Mouse (Mus musculus): Measurements from ENCODE around the gene Ispd.

Ispd gene

DNA sequence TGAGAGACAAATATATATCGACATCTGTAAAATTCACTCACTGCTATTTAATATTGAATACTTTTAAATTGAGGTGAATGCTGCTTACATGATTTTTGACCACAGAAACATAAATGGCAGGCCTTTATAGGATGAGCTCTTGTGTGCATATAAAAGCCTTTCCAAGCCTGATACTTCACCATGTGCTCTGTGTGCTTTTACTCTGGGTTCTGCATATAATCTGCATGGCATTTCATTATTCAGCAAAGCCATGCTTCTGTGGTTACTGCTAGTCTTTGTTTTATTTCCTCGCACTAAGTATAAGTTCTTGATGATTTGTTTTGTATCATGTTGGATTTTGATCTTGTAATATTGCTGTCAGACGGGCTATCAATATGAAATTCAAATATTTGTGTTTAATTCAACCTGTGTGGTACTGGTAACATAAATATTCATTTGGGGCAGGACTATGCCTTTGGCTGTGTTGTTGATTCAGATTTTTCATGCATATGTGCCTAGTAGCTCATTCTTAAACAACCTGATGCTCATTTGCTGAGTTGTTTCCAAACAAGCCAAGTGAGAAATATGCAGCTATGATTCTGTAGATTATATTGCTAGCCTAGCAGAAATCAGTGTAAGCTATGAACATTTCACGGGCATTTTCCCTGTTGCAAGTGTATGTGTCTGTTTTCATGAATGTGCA lies 189.3 kb downstream of the Ispd start:
- no peak for DNase-seq

DNA sequence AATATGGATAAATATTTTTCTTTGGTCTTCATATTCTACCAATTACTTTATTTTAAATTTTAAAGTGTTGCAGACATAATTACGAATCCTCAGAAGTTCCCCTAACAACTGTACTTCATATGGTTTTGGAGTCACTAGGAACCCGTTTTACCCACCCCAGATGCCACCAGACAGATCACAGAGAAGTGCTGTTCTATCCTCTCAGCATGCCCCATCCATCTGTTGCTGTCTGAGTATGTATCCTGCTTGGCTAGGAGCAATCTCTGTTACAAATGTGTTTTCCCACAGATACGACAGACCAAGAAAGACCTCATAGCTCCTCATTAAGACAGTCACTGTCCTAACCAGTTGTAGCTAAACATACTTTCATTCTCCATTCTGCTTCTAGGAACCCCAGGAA lies 203.6 kb downstream of the Ispd start:
- DNase-seq, result no peak

DNA sequence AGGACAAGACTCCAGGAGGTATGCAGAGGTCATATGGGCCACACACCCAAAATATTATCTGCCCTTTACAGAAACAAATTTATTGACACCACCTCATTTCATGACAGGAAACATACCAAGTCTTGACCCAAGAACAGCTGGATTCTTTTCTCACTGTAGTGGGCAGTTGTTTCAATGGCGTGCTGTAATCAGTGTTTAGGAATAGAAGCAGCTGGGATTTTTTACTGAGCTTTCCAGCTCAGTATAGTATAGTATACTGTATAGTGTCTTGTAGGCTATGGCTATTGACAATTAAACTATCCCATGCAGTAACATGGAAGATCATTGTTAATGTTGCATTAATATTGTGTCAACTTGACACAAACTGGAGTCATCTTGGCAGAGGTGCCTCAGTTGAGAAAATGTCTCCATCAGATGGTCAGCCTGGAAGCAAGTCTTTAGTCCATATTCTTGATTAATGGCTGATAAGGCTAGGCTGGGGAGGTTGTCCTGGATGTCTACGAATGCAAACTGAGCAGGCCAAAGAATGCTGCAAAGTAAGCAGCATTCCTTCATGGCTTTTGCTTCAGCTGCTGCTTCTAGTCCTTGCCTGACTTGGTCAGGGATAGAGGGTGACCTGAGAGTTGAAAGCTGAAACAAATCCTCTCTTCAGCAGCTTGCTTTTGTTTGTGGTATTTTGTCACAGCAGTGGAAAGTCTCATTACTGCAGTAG lies 216.4 kb downstream of the Ispd start:
- DNase-seq, result no peak

DNA sequence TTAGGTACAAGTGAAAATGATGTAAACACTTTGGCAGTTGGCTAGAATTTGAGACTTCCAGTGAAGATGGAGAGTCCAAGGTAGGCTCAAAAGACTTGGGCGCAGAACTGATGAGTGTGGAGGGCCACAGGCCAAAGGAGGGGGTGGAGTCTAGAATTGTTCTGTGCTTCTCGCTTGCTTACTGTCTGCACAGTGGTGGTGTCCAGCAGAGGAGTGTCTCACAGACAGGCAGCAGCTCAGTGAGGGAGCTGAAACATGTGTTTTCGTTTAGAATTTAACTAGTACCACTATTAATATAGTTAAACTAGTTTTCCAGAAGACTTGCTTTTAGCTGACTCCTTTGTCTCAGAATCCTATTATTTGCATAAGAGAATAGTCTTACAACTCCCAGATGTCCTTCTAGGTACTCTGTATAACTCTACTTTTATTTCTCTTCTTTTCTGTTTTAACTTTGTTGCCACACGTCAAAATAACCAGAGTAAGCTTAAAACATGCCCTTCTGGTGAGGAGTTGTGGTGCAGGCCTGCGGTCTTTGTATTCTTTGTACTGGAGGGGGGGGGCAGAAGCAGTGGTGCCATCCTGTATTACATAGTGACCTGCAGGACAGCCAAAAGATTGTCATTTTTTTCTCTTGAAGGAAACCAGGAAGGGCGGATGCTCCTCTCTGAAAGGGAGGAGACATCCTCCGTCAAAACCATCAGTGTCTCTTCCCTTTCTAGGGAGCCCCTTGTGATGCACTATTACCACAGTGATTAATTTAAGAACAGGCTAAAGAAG lies 240.9 kb downstream of the Ispd start:
- no peak for DNase-seq

DNA sequence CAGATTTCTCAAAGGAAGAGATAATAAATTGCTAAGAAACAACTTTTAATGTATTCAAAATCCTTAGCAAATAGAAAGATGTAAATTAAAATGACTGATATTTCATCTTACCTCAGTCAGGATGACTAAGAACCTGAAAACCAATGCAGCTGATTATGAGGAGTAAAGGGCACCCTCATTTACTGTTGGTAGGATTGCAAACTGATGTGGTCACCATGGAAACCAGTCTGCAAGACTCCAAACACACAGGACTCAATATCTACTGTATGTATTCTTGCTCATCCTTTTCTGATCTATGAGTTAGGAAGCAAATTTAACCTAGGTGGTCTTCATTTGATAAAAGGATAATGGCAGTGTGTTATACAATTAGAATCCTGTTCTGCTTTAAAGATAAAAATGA lies 246.0 kb downstream of the Ispd start:
- DNase-seq, result no peak

DNA sequence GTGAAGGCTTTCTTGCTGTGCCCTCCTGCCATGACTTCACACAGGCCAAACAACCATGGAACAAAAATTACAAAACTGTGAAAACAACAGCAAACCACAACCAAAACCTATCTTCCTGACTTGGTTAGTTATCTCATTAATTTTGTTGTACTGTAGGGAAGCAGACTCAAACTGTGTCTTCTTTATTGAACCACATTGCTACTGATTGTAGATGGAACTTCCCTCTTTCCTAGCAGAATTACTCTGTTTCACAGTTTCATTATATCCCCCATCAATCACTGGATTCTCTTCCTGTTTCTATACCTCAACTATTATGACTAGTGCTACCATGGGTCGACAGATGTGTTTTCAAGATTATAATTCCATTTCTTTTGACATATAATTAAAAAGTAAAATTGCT lies 251.2 kb downstream of the Ispd start:
- DNase-seq, result no peak

DNA sequence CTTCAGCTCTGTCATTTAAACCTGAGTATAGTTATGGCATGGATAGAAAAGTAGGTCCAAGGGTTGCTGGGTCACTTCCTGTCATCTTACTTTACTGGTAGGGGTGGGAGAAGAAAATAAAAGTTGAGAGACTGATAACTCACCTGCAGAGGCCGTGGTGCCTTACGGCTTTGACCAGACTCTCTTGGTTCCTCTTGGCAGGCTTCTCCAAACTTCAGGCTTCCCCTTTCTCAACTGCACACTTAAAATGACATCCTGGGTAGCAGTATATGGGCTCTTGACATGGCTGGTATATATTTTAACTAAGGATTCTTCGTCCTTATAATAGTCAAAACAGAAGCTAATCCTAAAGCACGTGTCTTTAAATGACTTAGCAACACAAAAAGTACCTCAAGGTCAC lies 266.3 kb downstream of the Ispd start:
- no peak for DNase-seq

DNA sequence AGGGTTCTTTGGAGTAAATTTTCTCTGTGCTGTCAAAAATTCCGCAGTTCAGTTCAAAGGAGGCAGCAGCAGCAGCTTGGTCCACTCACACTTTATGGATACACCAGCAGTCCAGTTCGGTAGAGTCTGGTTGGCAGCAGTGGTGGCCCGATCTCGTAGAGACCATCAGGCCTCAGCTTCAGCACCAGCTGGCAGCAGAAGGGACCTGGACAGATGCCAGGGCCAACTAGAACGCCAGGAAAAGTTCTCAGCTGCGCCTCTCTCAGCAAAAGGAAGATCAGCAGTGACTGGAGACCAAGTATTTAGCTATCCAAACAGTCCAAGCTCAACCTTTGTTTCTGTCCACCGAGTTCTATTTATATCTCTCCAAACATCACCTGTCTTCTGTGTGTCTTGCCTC lies 281.2 kb downstream of the Ispd start:
- no peak for DNase-seq

DNA sequence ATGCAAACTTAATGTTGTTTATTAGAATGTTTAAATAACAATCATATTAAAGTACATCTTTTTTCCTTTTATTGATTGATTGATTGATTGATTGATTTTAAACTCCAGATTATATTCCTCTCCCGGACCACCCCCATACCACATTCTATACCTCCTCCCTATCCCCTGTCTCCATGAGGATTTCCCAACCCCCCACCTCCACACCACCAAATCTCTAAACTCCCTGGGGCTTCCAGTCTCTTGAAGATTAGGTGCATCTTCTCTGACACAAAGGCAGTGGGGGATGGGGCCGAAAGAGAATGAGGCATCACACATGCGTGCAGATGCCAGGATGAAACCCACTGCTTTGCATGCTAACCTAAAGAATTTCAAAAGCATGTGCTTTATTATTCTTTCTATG lies 283.5 kb downstream of the Ispd start:
- no peak for DNase-seq

DNA sequence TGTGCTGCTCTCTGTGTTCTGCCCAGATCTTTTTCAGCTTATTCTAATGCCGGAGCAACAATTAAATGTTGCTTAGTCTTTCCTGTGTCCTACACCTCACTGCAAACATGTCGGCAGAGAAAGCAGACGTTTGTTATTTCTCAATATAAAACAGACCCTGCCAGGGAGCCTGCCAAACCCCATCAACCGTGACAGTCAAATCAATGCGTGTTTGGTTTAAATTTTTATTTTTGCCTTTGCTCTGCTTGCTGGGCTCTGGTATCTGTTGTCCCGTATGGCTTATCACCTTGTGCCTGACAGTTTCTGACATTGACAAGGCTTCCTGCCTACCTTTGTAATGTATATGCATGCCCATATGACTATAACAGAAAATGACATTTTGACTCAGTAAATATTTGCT lies 285.5 kb downstream of the Ispd start:
- no peak for DNase-seq

DNA sequence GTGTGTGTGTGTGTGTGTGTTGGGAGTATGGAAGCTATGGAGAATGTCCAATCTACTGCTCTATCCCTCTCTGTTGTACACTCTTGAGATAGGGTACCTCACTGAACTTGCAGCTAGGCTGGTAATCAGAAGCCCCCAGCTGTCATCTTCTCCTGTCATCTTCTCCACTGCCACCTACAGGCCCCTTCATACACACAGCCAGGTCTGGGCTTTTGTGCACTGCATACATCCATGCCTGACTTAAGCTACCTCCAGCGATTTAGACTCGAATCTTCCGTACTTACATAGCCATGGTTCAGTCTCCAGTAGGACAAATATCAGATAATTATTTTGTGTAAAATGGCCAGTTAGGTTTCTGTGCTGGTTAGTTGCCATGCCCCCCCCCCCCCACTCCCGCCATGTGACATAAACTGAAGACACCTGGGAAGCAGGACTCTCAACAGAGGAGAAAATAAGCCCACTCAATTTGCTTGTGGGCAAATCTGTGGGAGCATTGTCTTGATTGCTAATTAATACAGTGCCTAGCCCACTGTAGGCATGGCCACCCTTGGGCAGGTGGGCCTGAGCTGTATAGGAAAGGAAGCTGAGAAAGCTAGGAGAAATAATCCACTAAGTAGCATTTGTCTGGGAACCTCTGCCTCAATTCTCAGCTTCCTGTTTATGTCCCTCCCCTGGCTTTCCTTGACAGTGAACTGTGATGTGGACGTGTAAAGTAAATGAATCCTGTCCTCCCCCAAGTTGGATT lies 289.1 kb downstream of the Ispd start:
- DNase-seq, result no peak

DNA sequence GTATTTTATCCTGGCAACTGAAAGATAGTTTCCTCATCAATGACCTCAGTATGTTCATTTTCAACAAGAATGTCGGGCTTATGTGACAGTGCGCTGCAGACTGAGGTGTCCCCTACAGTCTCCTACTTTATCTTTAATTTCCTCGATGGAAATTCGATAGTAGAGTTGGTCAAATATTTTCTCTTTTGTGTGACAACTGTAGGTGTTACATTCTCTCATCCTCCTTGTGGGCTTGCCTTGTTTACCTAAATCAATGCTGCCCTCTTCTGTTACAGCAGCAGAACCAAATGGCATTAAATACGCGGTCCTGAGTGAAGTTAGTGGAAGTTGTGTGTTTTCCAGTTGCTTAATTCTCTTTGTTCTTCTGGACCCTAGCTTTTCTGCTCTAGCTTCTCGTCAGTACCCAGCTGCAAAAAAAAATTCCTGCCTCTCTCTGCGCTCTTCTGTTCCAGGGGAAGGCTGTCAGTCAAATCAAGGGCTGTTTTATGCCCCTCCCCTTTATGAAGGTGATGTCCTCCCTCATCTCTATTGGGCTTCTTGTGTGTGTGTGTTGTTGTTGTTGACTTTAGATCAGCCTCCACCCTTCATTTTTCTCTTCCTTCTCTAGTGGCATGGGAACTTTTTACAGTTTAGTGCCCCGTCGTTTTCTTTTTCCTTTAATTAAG lies 289.8 kb downstream of the Ispd start:
- no peak for DNase-seq

DNA sequence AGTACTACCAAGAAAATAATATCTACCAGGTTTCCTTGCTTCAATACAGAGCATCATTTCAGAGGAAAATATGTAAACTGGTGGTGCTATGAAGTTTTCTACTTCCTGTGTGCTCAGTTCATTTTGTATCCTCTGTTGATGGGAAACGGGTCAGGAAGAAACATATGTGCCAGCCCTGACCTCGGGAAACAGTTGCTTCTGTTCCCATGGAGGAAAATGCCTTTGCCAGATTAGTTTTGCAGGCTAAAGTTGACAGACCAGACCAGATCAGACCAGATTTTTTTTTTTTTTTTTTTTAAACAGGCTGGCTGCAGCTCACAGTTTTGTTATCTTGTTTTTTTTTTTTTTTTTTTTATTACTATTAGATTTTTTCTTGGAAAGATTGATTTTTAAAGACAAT lies 293.2 kb downstream of the Ispd start:
- DNase-seq, result no peak

DNA sequence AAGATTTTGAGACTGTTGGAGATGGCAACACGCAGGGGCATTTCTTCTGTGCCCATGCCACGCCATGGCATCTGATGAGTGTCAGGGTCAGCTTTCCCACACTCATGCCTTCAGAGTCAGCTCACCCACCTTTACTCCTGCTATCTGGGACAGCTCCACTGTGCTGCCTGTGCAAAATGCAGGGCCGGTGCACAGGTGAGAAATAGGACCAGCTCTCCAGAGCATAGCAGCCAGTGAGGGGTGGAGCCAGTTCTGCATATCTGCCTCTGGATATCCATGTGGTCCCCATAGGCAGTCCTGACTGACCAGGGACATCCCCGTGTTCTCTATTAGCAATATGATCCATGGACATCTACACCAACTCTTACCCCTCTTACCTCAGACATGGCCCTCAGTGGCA lies 297.0 kb downstream of the Ispd start:
- DNase-seq, result no peak

DNA sequence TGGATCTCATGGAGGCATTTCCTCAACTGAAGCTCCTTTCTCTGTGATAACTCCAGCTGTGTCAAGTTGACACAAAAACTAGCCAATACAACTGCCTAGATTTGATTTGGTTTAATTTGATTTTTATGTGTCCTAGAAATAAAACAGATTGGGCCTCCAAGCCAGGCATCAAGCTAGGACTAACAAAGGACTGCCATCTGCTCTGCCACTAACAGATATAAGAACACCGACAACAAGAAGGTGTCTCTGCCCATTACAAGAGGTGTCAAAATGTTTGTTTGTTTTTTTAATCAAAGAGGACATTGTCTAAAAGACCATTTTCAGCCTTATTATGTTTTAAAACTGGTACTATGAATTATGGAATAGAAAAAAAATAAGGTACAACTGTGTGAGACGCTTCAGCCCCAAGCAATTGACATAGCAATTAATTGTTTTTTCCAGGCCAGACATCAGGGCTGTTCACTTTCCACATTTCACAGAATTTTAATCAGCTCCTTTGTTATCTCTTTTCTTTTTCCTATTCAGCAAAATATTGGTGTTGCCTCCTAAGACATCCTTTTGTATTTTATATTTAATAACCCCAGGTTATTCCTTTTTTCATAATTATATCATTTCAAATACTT lies 299.7 kb downstream of the Ispd start:
- no peak for DNase-seq

DNA sequence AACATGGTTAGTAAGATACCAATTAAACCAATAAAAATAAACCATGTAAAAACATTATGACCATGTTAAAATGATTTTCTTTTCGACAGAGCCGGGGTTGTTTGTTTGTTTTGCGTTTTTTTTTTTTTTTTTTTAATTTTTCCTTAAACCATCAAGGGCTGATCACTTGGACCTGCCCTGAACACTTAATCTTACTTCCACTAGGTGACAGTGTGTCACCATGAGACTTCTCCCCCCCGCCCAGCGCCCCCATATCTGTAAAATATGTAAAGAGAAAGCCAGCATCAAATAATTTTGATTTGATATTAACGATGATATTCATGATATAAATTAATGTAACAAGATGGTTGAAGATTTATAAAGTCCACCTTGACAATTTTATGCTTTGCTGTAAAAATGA lies 300.5 kb downstream of the Ispd start:
- no peak for DNase-seq

DNA sequence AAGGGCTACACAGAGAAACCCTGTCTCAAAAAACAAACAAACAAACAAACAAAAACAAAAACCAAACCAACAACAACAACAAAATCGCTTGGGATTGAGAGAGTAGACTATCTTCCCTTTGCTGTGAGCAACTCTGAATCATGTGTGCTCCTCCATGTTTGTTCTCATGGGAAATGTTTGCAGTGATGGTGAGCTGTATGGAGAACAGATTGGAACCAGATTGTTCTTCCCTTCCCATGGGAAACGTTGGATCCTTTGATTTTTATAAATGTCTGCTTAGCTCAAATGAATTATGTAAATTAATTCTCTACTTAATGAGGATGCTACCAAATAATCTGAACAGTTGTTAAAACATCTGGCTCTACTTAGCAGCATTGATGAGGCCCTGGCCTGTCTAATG lies 312.8 kb downstream of the Ispd start:
- no peak for DNase-seq

DNA sequence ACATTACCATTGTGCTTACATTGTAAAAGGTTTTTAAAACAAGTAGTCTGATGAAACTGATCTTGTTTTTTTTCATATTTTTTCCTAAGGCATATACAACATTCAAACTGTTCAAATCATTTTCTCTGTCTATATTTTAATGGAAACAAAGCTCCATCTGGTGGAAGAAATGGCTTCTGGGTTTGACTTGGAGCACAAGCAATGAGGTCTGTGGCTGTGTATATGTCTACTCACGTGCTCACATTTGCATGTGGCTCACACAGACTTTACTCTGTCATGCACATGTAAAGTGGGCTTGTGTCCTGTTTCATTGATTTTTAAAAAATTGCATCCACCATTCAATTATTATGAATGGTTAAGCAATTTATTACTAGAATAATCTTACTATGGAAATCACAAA lies 323.1 kb downstream of the Ispd start:
- DNase-seq, result no peak

DNA sequence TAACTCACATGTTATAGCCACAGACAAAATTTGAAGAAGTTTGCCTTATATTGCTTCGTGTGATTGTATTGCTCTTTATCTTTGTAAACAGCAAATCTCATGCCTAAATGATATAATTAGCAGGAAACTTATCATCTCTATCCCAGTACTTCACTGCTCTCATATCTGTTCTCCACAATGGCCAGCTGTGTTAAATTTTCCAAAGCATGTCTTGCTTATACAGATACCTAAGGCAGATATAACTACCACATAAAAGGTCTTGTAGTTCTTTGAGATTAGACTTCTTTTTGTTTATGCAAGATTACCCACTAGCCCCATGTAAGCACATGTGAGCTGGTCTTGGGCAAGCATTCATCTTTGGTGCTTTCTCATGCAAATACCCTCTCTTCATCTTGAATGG lies 327.6 kb downstream of the Ispd start:
- DNase-seq, result no peak

DNA sequence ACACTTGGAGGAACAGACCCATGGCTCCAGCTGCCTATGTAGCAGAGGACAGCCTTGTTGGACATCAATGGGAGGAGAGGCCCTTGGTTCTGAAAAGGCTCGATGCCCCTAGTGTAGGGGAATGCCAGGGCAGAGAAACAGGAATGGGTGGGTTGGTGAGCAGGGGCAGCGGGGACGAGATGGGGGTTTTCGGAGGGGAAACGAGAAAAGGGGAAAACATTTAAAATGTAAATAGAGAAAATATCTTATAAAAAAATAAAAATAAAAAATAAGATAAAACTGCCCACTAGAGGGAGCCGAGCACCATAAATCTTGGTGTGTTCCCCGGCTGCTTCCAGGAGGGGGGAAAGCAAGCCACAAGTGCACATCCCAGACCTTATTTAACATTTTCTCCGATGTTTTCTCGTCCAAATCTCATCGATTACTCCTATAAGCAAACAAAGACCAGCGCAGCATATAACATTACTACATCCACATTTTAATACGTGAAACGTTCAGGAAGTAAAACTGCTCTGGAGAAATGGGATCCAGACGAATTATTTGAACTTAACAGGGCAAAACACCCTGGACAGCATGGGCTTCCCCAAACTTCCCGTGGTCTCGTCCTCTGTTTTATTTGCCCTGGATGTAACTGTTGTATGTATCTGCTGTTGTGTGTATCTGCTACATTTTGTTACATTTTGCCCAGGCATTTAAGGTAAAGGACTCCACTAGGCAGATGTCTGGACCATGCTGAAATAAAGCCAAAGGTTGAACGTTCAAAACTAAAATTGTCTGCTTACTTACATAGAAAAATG lies 332.8 kb downstream of the Ispd start:
- peak; percentile 7 for DNase-seq

DNA sequence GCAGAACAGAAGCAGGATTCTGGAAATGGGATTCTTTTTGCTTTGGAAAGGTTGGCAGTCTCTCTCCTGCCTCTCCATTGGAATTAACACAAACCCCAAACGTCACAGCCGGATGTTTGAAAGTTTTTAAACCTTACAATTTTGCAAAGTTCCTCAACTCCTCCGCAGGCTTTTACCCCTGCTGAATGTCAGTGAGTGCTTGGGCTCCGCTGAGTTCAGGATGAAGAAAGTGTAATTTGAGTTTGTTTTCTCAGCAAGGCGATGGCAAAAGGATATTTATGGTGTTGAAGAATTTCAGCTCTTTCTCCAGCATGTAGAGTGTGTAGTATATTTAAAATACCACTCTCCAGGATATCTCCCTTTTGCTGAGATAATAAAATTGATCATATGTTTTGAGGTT lies 336.3 kb downstream of the Ispd start:
- DNase-seq, result no peak

DNA sequence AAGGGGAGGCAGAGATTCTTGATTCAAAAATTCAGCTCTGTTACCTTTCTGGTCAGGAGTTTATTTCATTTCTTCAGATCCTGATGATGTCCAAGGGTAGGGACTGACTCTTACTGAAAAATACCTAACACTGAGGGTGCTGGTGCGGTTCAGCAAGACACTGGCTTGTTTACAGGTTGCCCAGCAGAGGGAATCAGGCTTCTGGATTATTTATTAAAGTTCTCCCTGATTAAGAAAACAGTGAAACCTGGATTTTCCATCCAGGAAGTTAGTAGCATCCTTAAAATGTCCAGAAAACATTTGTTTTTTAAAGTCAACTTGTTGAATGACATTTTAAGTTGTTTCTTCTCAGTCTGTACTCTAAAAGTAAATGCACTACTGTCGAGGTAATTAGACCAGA lies 337.2 kb downstream of the Ispd start:
- DNase-seq, result no peak
